Mouse (Mus musculus) liver, postnatal 0 days (tissue): ENCODE results near the gene Gm14147. TPM values are rescaled to one million over a fixed set of nuclear protein-coding genes. Genes with fewer than 3 reads are reported as not detected.
"Not testable (repeated sequence)": the region's sequence is repeated elsewhere in the genome, so short reads cannot be mapped to it uniquely, and the experiment has no call there.

Experiments
- ATAC-seq: fragments of 200-750 bp; cut with Nextera tagmentation; 2 replicates; pipeline ENCODE4 v1.8.0; 2017; ENCODE audit warnings: mild to moderate bottlenecking, moderate library complexity
- DNase-seq: peaks from one replicate; pipeline ENCODE4 v3.0.0-alpha.2; 2016
- H3K27ac ChIP-seq: fragments of 300-500 bp; sonication (generic); 2 replicates; pipeline ENCODE4 v1.5.1; 2014; ENCODE audit warnings: antibody characterized with exemption, moderate library complexity, mild to moderate bottlenecking, low read depth
- H3K27me3 ChIP-seq: fragments of 300-500 bp; sonication (generic); 2 replicates; pipeline ENCODE4 v1.6.1; 2014; ENCODE audit warnings: low read length, control low read depth, mixed read lengths; ENCODE audit not compliant: insufficient read depth
- H3K36me3 ChIP-seq: fragments of 300-500 bp; sonication (generic); replicated peaks from 2 replicates; pipeline ENCODE4 v1.6.1; 2014; ENCODE audit warnings: mild to moderate bottlenecking, control low read depth, low read length, moderate library complexity, mixed read lengths; ENCODE audit not compliant: insufficient read depth
- H3K4me1 ChIP-seq: fragments of 300-500 bp; sonication (generic); 2 replicates; pipeline ENCODE4 v1.6.1; 2014; ENCODE audit warnings: antibody characterized with exemption, mild to moderate bottlenecking, control low read depth; ENCODE audit not compliant: insufficient read depth
- H3K4me2 ChIP-seq: fragments of 300-500 bp; sonication (generic); 2 replicates; pipeline ENCODE4 v1.6.1; 2014; ENCODE audit warnings: low read depth, mild to moderate bottlenecking, low read length, moderate library complexity, mixed read lengths
- H3K4me3 ChIP-seq: fragments of 300-500 bp; sonication (generic); 2 replicates; pipeline ENCODE4 v1.5.1; 2014; ENCODE audit warnings: low read depth, low read length
- H3K9ac ChIP-seq: fragments of 300-500 bp; sonication (generic); replicated peaks from 2 replicates; pipeline ENCODE4 v1.6.1; 2014; ENCODE audit warnings: mild to moderate bottlenecking, moderate library complexity
- H3K9me3 ChIP-seq: fragments of 300-500 bp; sonication (generic); 2 replicates; pipeline ENCODE4 v1.6.1; 2016; ENCODE audit warnings: mild to moderate bottlenecking, control low read depth, low read length, mixed read lengths
- CTCF ChIP-seq: sonication (generic); IDR thresholded peaks from 2 replicates; pipeline ENCODE4 v1.5.1; 2016; ENCODE audit warnings: antibody characterized with exemption, low read depth
- EP300 ChIP-seq: IDR thresholded peaks from 2 replicates; pipeline ENCODE4 v1.6.1; 2016; ENCODE audit warnings: antibody characterized with exemption, low read depth, mild to moderate bottlenecking
- whole genome bisulfite sequencing: fragments of 180-500 bp; shearing (Covaris S2); extraction: QIAGEN DNeasy Blood & Tissue Kit; methylation state at CpG from one replicate; pipeline ENCODE4 v1.1.7; 2014; ENCODE audit not compliant: insufficient replicate concordance; 5-methylcytosine and 5-hydroxymethylcytosine counted together
- polyA plus RNA-seq: library from polyadenylated mRNA; unstranded; fragments of >200 nt; fragmentation: Nextera tagmentation; extraction: Ambion mirVana; gene quantifications from 2 replicates; pipeline ENCODE4 v1.2.1, GENCODE M21; 2015

Gene Gm14147
- not detected in 2 replicates for polyA plus RNA-seq

- not testable (repeated sequence) for H3K4me1 ChIP-seq, H3K27ac ChIP-seq, H3K36me3 ChIP-seq, H3K4me2 ChIP-seq, DNase-seq, ATAC-seq, H3K9ac ChIP-seq, H3K27me3 ChIP-seq, H3K9me3 ChIP-seq, H3K4me3 ChIP-seq
- WGBS: no CpG with 5 or more reads among the region's 3 CpGs
Observed at GRCm38 (mm10) chr2:151097945-151098344, at the start of gene Gm14147. TSS of gene Gm14147 (plus strand) at chr2:151098245.

- DNase-seq (no peak), ATAC-seq (no peak)
- H3K4me2 ChIP-seq: no peak overlapping the region
- TF ChIP-seq EP300 (no peak), CTCF (no peak)
- H3K36me3 ChIP-seq: no peaks in the 10 kb centered on the region
- no peak overlapping the region for H3K27ac ChIP-seq
- H3K4me1 ChIP-seq: no peaks in the 10 kb centered on the region
- H3K9me3 ChIP-seq: no peaks in the 10 kb centered on the region
- H3K9ac ChIP-seq: no peak overlapping the region
- H3K4me3 ChIP-seq: no peak overlapping the region
- 74% methylated on average over 1 of the region's 1 CpGs for WGBS
- no peaks in the 10 kb centered on the region for H3K27me3 ChIP-seq
Observed at GRCm38 (mm10) chr2:151056637-151057036, 41.4 kb upstream of the Gm14147 start.

- H3K4me3 ChIP-seq, H3K9ac ChIP-seq, DNase-seq, H3K9me3 ChIP-seq, ATAC-seq, H3K27me3 ChIP-seq, H3K4me2 ChIP-seq, H3K27ac ChIP-seq, H3K4me1 ChIP-seq, H3K36me3 ChIP-seq: not testable (repeated sequence)
- no CpG with 5 or more reads among the region's 3 CpGs for WGBS
Observed at GRCm38 (mm10) chr2:151092250-151092649, 5.8 kb upstream of the Gm14147 start, which contains the start of gene Gm14151. TSS of gene Gm14151 (minus strand) at chr2:151092350.

Other genes starting within 250 kb of the Gm14147 start
- gene Abhd12, start 193.5 kb upstream of the Gm14147 start, polyA plus RNA-seq: 24.5 and 25.6 TPM in 2 replicates
- 16.6 and 18.7 TPM in 2 replicates for gene Gins1, start 192.8 kb upstream of the Gm14147 start, polyA plus RNA-seq
- gene Ninl, start 58.9 kb upstream of the Gm14147 start, polyA plus RNA-seq: 2.3 and 4.0 TPM in 2 replicates
- 49.2 and 54.7 TPM in 2 replicates for gene Nanp, start 58.8 kb upstream of the Gm14147 start, polyA plus RNA-seq
- not detected in 2 replicates for gene Gm14151, start 5.9 kb upstream of the Gm14147 start, polyA plus RNA-seq